Mouse (Mus musculus): Measurements from ENCODE around the gene Gm44790. TPM values are rescaled to one million over a fixed set of nuclear protein-coding genes. Genes with fewer than 3 reads are reported as not detected.

The Gm44790 gene
- polyA plus RNA-seq, 1 experiment, result not detected

- no peak for TF ChIP-seq CTCF (IDR thresholded peaks at IDR 0.05; ENCODE audit: control insufficient read depth, insufficient read depth, low read length)
- no peak for TF ChIP-seq POLR2A (IDR thresholded peaks at IDR 0.05; ENCODE audit: borderline replicate concordance, control insufficient read depth, low read depth, low read length)
- no peaks in the 10 kb centered on the region for H3K4me1 ChIP-seq (ENCODE audit: control insufficient read depth, insufficient read depth, low read length)
- WGBS, result 67% methylated on average over 3 of the region's 3 CpGs
- no peak overlapping the region for H3K4me3 ChIP-seq (replicated peaks; ENCODE audit: control insufficient read depth, low read depth, low read length)
- H3K27ac ChIP-seq (ENCODE audit: control insufficient read depth, insufficient read depth, low read depth, low read length, poor library complexity), result no peak overlapping the region
Measured at GRCm38 (mm10) chr6:86419239-86419638, 7.2 kb upstream of the Gm44790 start.

DNA sequence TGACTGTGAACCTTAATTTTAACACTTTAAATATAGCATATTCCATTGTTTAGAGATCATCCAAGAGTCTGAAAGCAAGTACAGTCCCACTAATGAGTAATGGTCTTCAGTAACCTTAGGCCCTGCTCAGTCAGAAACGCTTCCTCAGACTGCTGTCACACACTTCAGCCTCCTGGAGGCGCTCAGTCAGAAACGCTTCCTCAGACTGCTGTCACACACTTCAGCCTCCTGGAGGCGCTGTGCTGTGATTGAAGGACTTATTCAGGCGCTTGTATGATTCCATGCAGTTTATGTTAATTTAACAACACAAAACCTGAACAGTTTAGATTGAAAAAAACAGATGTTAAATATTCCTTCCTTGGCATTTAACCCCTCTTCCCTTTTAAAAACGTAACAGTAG is 6.0 kb upstream of the Gm44790 start:
- TF ChIP-seq POLR2A (IDR thresholded peaks at IDR 0.05; ENCODE audit: borderline replicate concordance, control insufficient read depth, low read depth, low read length), result no peak
- peak; percentile 34; the same call in 1 of the 2 replicates for TF ChIP-seq CTCF (IDR thresholded peaks at IDR 0.05; ENCODE audit: control insufficient read depth, insufficient read depth, low read length)
- WGBS, result 85% methylated on average over 6 of the region's 6 CpGs

DNA sequence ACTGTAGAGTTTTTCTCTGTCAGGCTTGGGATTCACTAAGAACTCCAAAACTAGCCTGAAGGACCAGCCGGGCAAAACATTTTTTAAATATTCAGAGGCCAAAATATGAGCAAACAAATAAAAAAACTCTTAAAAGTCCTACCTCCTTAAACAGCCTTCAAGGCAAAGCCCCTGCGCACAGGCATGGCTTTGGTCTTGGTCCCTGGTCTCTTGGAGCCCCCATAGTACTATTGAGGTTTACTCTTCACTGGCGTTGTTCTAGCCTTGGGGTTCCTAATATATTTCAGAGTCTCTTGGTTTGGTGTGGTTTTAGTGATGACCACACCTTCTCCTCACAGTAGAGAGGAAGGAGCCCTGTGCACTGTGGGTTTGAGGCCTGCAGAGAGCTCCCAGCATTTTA is 5.1 kb downstream of the Gm44790 start:
- H3K4me1 ChIP-seq (ENCODE audit: control insufficient read depth, insufficient read depth, low read length), result no peaks in the 10 kb centered on the region
- 89% methylated on average over 3 of the region's 3 CpGs for WGBS
- TF ChIP-seq POLR2A (IDR thresholded peaks at IDR 0.05; ENCODE audit: borderline replicate concordance, control insufficient read depth, low read depth, low read length), result no peak
- TF ChIP-seq CTCF (IDR thresholded peaks at IDR 0.05; ENCODE audit: control insufficient read depth, insufficient read depth, low read length), result no peak

More for the DNA sequence above, 6.0 kb upstream of the Gm44790 start:
- Histone ChIP-seq H3K27ac (ENCODE audit: control insufficient read depth, insufficient read depth, low read depth, low read length, poor library complexity) (no peak overlapping the region), H3K4me1 (ENCODE audit: control insufficient read depth, insufficient read depth, low read length) (no peaks in the 10 kb centered on the region), H3K4me3 (replicated peaks; ENCODE audit: control insufficient read depth, low read depth, low read length) (no peak overlapping the region)

DNA sequence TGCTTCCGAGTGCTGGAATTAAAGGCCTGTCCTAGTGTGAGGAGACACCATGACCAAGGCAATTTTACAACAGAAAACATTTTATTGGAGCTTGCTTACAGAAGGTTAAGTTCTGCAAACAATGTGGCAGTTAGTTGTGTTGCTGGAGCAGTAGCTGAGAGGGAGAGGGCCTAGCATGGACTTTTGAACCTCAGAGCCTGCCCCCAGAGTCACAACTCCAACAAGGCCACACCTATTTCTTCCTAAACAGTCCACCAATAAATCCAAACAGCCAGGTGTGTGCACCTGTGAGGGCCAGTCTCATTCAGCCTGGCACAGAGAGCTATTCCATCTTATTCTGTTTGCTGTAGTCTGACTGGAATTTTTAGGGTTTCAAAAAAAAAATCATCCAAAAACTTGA is 7.2 kb downstream of the Gm44790 start:
- WGBS, result 91% methylated on average over 1 of the region's 1 CpGs
- TF ChIP-seq CTCF (IDR thresholded peaks at IDR 0.05; ENCODE audit: control insufficient read depth, insufficient read depth, low read length) (no peak), POLR2A (IDR thresholded peaks at IDR 0.05; ENCODE audit: borderline replicate concordance, control insufficient read depth, low read depth, low read length) (no peak)
- H3K4me1 ChIP-seq (ENCODE audit: control insufficient read depth, insufficient read depth, low read length), result no peaks in the 10 kb centered on the region; the same call in 1 of the 2 replicates

More for the DNA sequence above, 5.1 kb downstream of the Gm44790 start:
- H3K4me3 ChIP-seq (replicated peaks; ENCODE audit: control insufficient read depth, low read depth, low read length), result no peak overlapping the region
- H3K27ac ChIP-seq (ENCODE audit: control insufficient read depth, insufficient read depth, low read depth, low read length, poor library complexity), result no peak overlapping the region

DNA sequence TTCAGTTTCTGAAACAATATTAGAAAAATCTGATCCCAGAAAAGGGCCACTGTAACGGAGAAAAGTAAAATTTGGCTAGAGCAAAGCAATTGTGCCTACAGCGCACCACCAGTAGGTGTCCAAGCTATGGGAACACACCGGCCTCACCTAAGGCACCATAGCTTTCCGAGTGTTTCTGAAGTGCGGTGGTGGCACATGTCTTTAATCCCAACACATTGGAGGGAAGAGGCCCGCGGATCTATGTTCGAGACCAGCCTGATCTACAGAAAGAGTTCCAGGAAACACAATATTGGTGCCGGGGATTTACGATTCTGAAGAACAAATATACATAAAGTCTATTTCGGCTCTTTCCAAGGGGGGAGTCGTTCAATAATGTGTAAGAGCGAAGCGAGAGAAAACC is 11.3 kb downstream of the Gm44790 start:
- Histone ChIP-seq H3K4me3 (replicated peaks; ENCODE audit: control insufficient read depth, low read depth, low read length) (peak overlapping the region; percentile 91), H3K27ac (ENCODE audit: control insufficient read depth, insufficient read depth, low read depth, low read length, poor library complexity) (peak overlapping the region; percentile 94), H3K4me1 (ENCODE audit: control insufficient read depth, insufficient read depth, low read length) (no peaks in the 10 kb centered on the region; the same call in 1 of the 2 replicates)
- 2% methylated on average over 14 of the region's 14 CpGs for WGBS
- TF ChIP-seq CTCF (IDR thresholded peaks at IDR 0.05; ENCODE audit: control insufficient read depth, insufficient read depth, low read length), result peak; percentile 52; the same call in 1 of the 2 replicates
- TF ChIP-seq POLR2A (IDR thresholded peaks at IDR 0.05; ENCODE audit: borderline replicate concordance, control insufficient read depth, low read depth, low read length), result no peak

More for the DNA sequence above, 7.2 kb downstream of the Gm44790 start:
- Histone ChIP-seq H3K27ac (ENCODE audit: control insufficient read depth, insufficient read depth, low read depth, low read length, poor library complexity) (no peak overlapping the region), H3K4me3 (replicated peaks; ENCODE audit: control insufficient read depth, low read depth, low read length) (no peak overlapping the region)

DNA sequence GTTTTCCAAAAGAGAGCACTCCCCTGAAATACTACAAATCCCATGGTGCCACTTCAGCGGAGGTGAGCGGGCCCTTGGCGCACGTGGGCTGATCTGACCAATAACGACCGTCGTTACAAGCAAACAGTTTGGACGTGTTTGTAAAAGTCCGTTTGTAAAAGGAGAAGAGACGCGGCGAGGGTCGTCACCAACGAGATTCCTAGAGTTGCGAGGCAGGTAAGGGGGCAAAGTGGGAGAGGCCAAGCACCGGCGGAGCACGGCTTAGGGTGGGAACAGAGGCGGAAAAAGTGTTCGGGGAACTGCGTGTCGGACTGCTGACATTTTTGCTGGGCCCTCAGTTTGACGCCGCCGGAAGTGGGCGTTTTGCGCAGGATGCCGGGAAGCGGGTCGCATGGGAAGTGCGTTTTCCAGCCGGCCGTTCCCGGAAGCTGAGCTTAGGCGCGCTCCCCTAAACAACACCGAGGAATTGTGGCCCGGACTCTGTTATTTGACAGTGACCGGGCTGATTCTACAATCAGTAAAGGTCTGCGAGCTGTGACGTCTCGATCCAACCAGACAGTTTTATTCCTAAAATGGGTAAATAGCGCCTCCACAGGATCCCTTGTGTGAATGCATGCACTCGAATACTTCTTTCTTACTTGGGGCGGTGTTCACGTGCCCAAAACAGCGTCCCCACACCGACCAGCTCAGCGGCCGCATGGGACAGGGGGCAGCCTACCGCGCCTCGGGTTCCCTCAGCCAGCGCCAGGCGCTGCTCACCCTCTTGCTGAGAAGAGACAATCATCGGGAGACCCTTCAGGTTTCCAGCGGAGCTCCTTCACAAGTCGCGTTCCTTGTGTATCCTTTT is 12.0 kb downstream of the Gm44790 start, which contains the start of gene C87436:
Gene C87436, plus strand, starts transcription at position 103 of the 847 bp plus-strand sequence.
- WGBS, result under 1% methylated on average over 59 of the region's 59 CpGs
- Histone ChIP-seq H3K27ac (ENCODE audit: control insufficient read depth, insufficient read depth, low read depth, low read length, poor library complexity) (peak within 1 kb of the TSS; percentile 94), H3K4me3 (replicated peaks; ENCODE audit: control insufficient read depth, low read depth, low read length) (peak within 1 kb of the TSS; percentile 91), H3K4me1 (ENCODE audit: control insufficient read depth, insufficient read depth, low read length) (no peaks in the 10 kb centered on the region; the same call in 1 of the 2 replicates)
- TF ChIP-seq CTCF (IDR thresholded peaks at IDR 0.05; ENCODE audit: control insufficient read depth, insufficient read depth, low read length), result no peak
- peak; percentile 70; the same call in 1 of the 2 replicates for TF ChIP-seq POLR2A (IDR thresholded peaks at IDR 0.05; ENCODE audit: borderline replicate concordance, control insufficient read depth, low read depth, low read length)

GRCm38 (mm10) chr6:86439119-86439496 is 12.7 kb downstream of the Gm44790 start:
- peak overlapping the region; percentile 91 for H3K4me3 ChIP-seq (replicated peaks; ENCODE audit: control insufficient read depth, low read depth, low read length)
- H3K27ac ChIP-seq (ENCODE audit: control insufficient read depth, insufficient read depth, low read depth, low read length, poor library complexity), result peak overlapping the region; percentile 94
- WGBS, result 3% methylated on average over 13 of the region's 13 CpGs
- no peaks in the 10 kb centered on the region; the same call in 1 of the 2 replicates for H3K4me1 ChIP-seq (ENCODE audit: control insufficient read depth, insufficient read depth, low read length)
- TF ChIP-seq POLR2A (IDR thresholded peaks at IDR 0.05; ENCODE audit: borderline replicate concordance, control insufficient read depth, low read depth, low read length) (no peak), CTCF (IDR thresholded peaks at IDR 0.05; ENCODE audit: control insufficient read depth, insufficient read depth, low read length) (no peak)

DNA sequence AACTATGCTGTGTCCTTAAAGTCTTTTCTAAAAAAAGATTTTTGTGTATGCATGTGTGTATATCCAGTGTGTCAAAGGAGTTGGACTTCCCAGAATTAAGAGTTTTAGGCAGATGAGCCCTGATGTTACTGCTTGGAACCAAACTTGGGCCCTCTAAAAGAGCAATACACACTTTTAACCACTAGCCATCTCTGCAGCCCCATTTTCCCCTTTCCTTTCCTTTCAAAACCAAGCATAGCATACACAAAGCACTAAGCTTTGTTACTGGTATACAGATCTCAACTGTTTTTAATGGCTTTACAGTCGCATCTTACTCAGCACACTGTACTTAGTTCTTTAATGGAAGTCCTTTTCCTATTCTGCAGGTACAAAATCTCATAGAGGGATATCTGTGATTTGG is 13.1 kb downstream of the Gm44790 start:
- Histone ChIP-seq H3K4me3 (replicated peaks; ENCODE audit: control insufficient read depth, low read depth, low read length) (no peak overlapping the region), H3K27ac (ENCODE audit: control insufficient read depth, insufficient read depth, low read depth, low read length, poor library complexity) (no peak overlapping the region), H3K4me1 (ENCODE audit: control insufficient read depth, insufficient read depth, low read length) (no peaks in the 10 kb centered on the region; the same call in 1 of the 2 replicates)
- TF ChIP-seq POLR2A (IDR thresholded peaks at IDR 0.05; ENCODE audit: borderline replicate concordance, control insufficient read depth, low read depth, low read length), result no peak
- no peak for TF ChIP-seq CTCF (IDR thresholded peaks at IDR 0.05; ENCODE audit: control insufficient read depth, insufficient read depth, low read length)
- WGBS, result 56% methylated on average over 1 of the region's 1 CpGs

Measured in bone marrow, adult 2 months (tissue).